24 mouse cellular contexts compared by ENCODE assay signal in genomic region chr3:96467641-96468040, GRCm38 (mm10). TPM values are rescaled to one million over a fixed set of nuclear protein-coding genes. Genes with fewer than 3 reads are reported as not detected.
A peak's percentile ranks its signal among the peaks of the same experiment; 100 is the strongest.
DNase-seq lines count a peak whose midpoint lies in the region; ATAC-seq lines count a peak whose summit lies in the region.
"Had no signal": no experiment of that assay in that cellular context is flagged by ENCODE, and none has a peak within 500 bp of the region (broad histone marks: within the 10 kb centered on the region; RNA-seq: fewer than 3 reads in every experiment).

No protein-coding gene starts in this region.

- no peaks in the 10 kb centered on the region for H3K36me3 ChIP-seq in kidney, embryonic 16.5 days (ENCODE audit: insufficient read depth, low read length)
- H3K36me3 ChIP-seq: embryonic facial prominence, embryonic 13.5 days; embryonic facial prominence, embryonic 15.5 days; forebrain, embryonic 10.5 days; forebrain, embryonic 12.5 days had no signal

- no peak for ATAC-seq in kidney, embryonic 16.5 days (ENCODE audit: low FRiP score, low TSS enrichment)
- ATAC-seq: forebrain, embryonic 14.5 days; forebrain, embryonic 16.5 days had no signal

- H3K27ac ChIP-seq in kidney, embryonic 16.5 days (ENCODE audit: low read length) = no peak overlapping the region
- H3K27ac ChIP-seq: embryonic facial prominence, embryonic 13.5 days; embryonic facial prominence, embryonic 15.5 days; forebrain, embryonic 10.5 days; forebrain, embryonic 12.5 days had no signal

- H3K4me1 ChIP-seq in kidney, embryonic 16.5 days (ENCODE audit: insufficient read depth, low read length) = no peaks in the 10 kb centered on the region
- H3K4me1 ChIP-seq: embryonic facial prominence, embryonic 13.5 days; embryonic facial prominence, embryonic 15.5 days had no signal

- peak; percentile 11 to 45 for DNase-seq in kidney, postnatal 25 days
- peak; percentile 74 for DNase-seq in fat pad, adult 2 months (ENCODE audit: extremely low read depth, low read depth, low spot score)
- DNase-seq in gonadal fat pad, adult 2 months (ENCODE audit: low read depth) = peak; percentile 72
- DNase-seq in spleen, postnatal 36 days (ENCODE audit: low spot score in 2 of 2) = no peak
- DNase-seq: adrenal gland, adult 2 months; adrenal gland, postnatal 10 days; adrenal gland, postnatal 25 days; cerebellum, adult 11 months; cerebellum, adult 18-20 months; cerebellum, adult 8-10 months; cerebellum, adult 9-11 months; cerebellum, postnatal 14 days; cerebellum, postnatal 36 days; embryo, embryonic 11 days had no signal

- no peak overlapping the region for H3K4me2 ChIP-seq in kidney, embryonic 16.5 days (replicated peaks; ENCODE audit: low read depth, low read length)
- H3K4me2 ChIP-seq: embryonic facial prominence, embryonic 13.5 days; embryonic facial prominence, embryonic 15.5 days; forebrain, embryonic 12.5 days had no signal

- peaks cover 37% of the 10 kb centered on the region for H3K27me3 ChIP-seq in kidney, embryonic 16.5 days (ENCODE audit: insufficient read depth, low read length)

- no peak overlapping the region for H3K9ac ChIP-seq in kidney, embryonic 16.5 days (replicated peaks; ENCODE audit: low read length)
- H3K9ac ChIP-seq: embryonic facial prominence, embryonic 13.5 days; embryonic facial prominence, embryonic 15.5 days; forebrain, embryonic 12.5 days had no signal

- no peaks in the 10 kb centered on the region for H3K9me3 ChIP-seq in kidney, embryonic 16.5 days (ENCODE audit: low read length)
- H3K9me3 ChIP-seq: embryonic facial prominence, embryonic 13.5 days; embryonic facial prominence, embryonic 15.5 days; forebrain, embryonic 10.5 days; forebrain, embryonic 12.5 days had no signal

- 89% methylated on average over 8 of the region's 8 CpGs for WGBS in kidney, embryonic 16.5 days

- no peak overlapping the region for H3K4me3 ChIP-seq in kidney, embryonic 16.5 days (ENCODE audit: low read length)
- H3K4me3 ChIP-seq: embryonic facial prominence, embryonic 13.5 days; embryonic facial prominence, embryonic 15.5 days; forebrain, embryonic 10.5 days; forebrain, embryonic 12.5 days had no signal

RNA-seq across cellular contexts. Expression of gene BC107364, which starts 15.5 kb away (rescaled TPM):
- polyA plus RNA-seq in kidney, embryonic 16.5 days (2015; fragmentation: Nextera tagmentation; extraction: Ambion mirVana) = 0.25 TPM in 1 of 2 replicates, not detected in the other
- not detected in 2 replicates for polyA plus RNA-seq in gonadal fat pad, adult 2 months (2012; rRNA removed)
- polyA plus RNA-seq: adrenal gland, adult 2 months; brain, embryonic 14.5 days; C2C12; embryonic facial prominence, embryonic 11.5 days; forebrain, embryonic 10.5 days; forebrain, embryonic 12.5 days; forebrain, embryonic 14.5 days; forebrain, embryonic 16.5 days had no signal

RNA-seq across cellular contexts. Expression of gene Hfe2, which starts 57.3 kb away (rescaled TPM):
- 0.37 and 0.69 TPM in 2 replicates for polyA plus RNA-seq in kidney, embryonic 16.5 days (2015; fragmentation: Nextera tagmentation; extraction: Ambion mirVana)
- 0.16 and 0.55 TPM in 2 replicates for polyA plus RNA-seq in gonadal fat pad, adult 2 months (2012; rRNA removed)

Comparison
In these comparisons a context has a peak if more than half of its experiments do, and no peak if none do; other contexts are left out.
1. DNase-seq: peak in kidney, postnatal 25 days (2 of 2), fat pad, adult 2 months (single experiment) and gonadal fat pad, adult 2 months (single experiment); none in spleen, postnatal 36 days (0 of 2).